Mouse (Mus musculus): ENCODE results near the gene Lrfn4.
"Not testable (repeated sequence)": the region's sequence is repeated elsewhere in the genome, so short reads cannot be mapped to it uniquely, and the experiment has no call there.

The Lrfn4 gene

GRCm38 (mm10) chr19:4612181-4612961 lies 3.1 kb downstream of the Lrfn4 start:
- DNase-seq (ENCODE audit: extremely low spot score, low spot score): no peak

GRCm38 (mm10) chr19:4610109-4610508 lies 5.4 kb downstream of the Lrfn4 start:
- DNase-seq (ENCODE audit: extremely low spot score, low spot score): no peak

- DNase-seq (ENCODE audit: extremely low spot score, low spot score): no peak
Observed at GRCm38 (mm10) chr19:4608511-4608910, 7.0 kb downstream of the Lrfn4 start.

GRCm38 (mm10) chr19:4607406-4607805 lies 8.1 kb downstream of the Lrfn4 start:
- no peak for DNase-seq (ENCODE audit: extremely low spot score, low spot score)

GRCm38 (mm10) chr19:4605654-4606053 lies 9.8 kb downstream of the Lrfn4 start:
- no peak for DNase-seq (ENCODE audit: extremely low spot score, low spot score)

- DNase-seq (ENCODE audit: extremely low spot score, low spot score): peak; percentile 32
Observed at GRCm38 (mm10) chr19:4603801-4604723, 11.4 kb downstream of the Lrfn4 start.

- no peak for DNase-seq (ENCODE audit: extremely low spot score, low spot score)
Observed at GRCm38 (mm10) chr19:4602459-4602858, 13.0 kb downstream of the Lrfn4 start.

GRCm38 (mm10) chr19:4596071-4596470 lies 19.4 kb downstream of the Lrfn4 start:
- DNase-seq (ENCODE audit: extremely low spot score, low spot score): no peak

GRCm38 (mm10) chr19:4593792-4594522 lies 21.5 kb downstream of the Lrfn4 start:
- no peak for DNase-seq (ENCODE audit: extremely low spot score, low spot score)

GRCm38 (mm10) chr19:4590025-4590424 lies 25.4 kb downstream of the Lrfn4 start:
- DNase-seq (ENCODE audit: extremely low spot score, low spot score): no peak

GRCm38 (mm10) chr19:4589081-4589480 lies 26.4 kb downstream of the Lrfn4 start:
- DNase-seq (ENCODE audit: extremely low spot score, low spot score): no peak

GRCm38 (mm10) chr19:4588430-4588829 lies 27.0 kb downstream of the Lrfn4 start:
- DNase-seq (ENCODE audit: extremely low spot score, low spot score): no peak

GRCm38 (mm10) chr19:4587426-4587825 lies 28.0 kb downstream of the Lrfn4 start:
- no peak for DNase-seq (ENCODE audit: extremely low spot score, low spot score)

GRCm38 (mm10) chr19:4586783-4587182 lies 28.7 kb downstream of the Lrfn4 start:
- DNase-seq (ENCODE audit: extremely low spot score, low spot score): not testable (repeated sequence)

- no peak for DNase-seq (ENCODE audit: extremely low spot score, low spot score)
Observed at GRCm38 (mm10) chr19:4583856-4584255, 31.6 kb downstream of the Lrfn4 start.

GRCm38 (mm10) chr19:4579296-4579695 lies 36.2 kb downstream of the Lrfn4 start:
- DNase-seq (ENCODE audit: extremely low spot score, low spot score): no peak

- no peak for DNase-seq (ENCODE audit: extremely low spot score, low spot score)
Observed at GRCm38 (mm10) chr19:4578799-4579198, 36.7 kb downstream of the Lrfn4 start.

GRCm38 (mm10) chr19:4573241-4573640 lies 42.2 kb downstream of the Lrfn4 start:
- DNase-seq (ENCODE audit: extremely low spot score, low spot score): no peak

- DNase-seq (ENCODE audit: extremely low spot score, low spot score): no peak
Observed at GRCm38 (mm10) chr19:4572467-4572866, 43.0 kb downstream of the Lrfn4 start.

- no peak for DNase-seq (ENCODE audit: extremely low spot score, low spot score)
Observed at GRCm38 (mm10) chr19:4572061-4572460, 43.4 kb downstream of the Lrfn4 start.

GRCm38 (mm10) chr19:4571658-4572057 lies 43.8 kb downstream of the Lrfn4 start:
- DNase-seq (ENCODE audit: extremely low spot score, low spot score): no peak

- DNase-seq (ENCODE audit: extremely low spot score, low spot score): no peak
Observed at GRCm38 (mm10) chr19:4570815-4571214, 44.7 kb downstream of the Lrfn4 start.
